Mouse (Mus musculus): ENCODE data around the gene Ndufb3. TPM values are rescaled to one million over a fixed set of nuclear protein-coding genes. Genes with fewer than 3 reads are reported as not detected.
"Not testable (repeated sequence)": the region's sequence is repeated elsewhere in the genome, so short reads cannot be mapped to it uniquely, and the experiment has no call there.

The Ndufb3 gene
- total and polyA plus RNA-seq, 2 experiments: 48.0 to 196 TPM

DNA sequence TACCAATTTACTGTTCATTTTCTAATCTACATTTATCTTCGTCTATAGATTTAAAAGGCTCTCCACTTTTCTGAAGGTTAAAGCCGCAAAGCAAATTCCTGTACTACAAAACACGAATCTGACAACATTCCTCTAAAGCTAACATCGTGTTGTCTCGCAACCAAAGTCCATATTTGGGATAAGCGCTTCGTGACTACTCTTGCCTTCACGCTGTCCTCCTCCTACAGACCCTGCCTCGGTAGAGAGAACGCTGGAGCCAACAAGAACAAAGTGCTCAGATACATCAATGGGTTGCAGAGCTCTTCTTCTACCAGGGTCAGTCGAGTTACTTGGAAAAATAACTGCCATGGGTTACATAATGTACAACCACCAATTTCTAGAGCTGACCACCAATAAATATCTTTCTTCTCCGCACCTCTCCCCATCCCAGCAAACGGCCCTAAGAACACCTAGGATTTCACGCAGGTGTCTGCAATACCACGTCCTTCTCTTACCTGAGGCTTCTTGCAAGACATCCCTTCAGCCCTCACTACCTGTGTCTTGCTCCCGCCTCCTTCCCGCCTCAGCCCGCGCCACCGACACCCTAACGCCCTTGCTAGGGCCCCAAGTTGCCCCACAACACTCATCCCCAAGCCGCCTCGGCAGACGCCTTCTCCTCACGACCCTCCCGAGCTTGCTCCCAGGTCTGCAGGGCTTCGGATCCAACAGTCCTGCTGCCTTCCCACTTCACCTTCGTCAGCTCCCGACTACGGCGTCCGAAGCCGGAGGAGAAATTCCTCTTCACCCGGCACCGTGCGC is 612 bp upstream of the Ndufb3 start:
- Histone ChIP-seq H3K36me3 (ENCODE audit: control insufficient read depth, insufficient read depth, low read length) (no peaks in the 10 kb centered on the region), H3K79me2 (ENCODE audit: control insufficient read depth, insufficient read depth, low read length) (peaks cover 11% of the 10 kb centered on the region; the same call in 1 of the 2 replicates), H3K4me3 (ENCODE audit: insufficient read depth, low read depth, low read length) (peak overlapping the region; percentile 96), H3K9ac (ENCODE audit: low read depth, low read length) (peak overlapping the region; percentile 96), H3K4me1 (ENCODE audit: control insufficient read depth, insufficient read depth, low read length) (peaks cover 3% of the 10 kb centered on the region), H3K27ac (replicated peaks; ENCODE audit: insufficient read depth, low read depth, low read length) (peak overlapping the region; percentile 88), H3K27me3 (ENCODE audit: control insufficient read depth, insufficient read depth, low read length) (no peaks in the 10 kb centered on the region)
- TF ChIP-seq POLR2A (IDR thresholded peaks at IDR 0.05; ENCODE audit: extremely low read depth, insufficient read depth, low read length) (no peak), CTCF (IDR thresholded peaks at IDR 0.05; ENCODE audit: low read depth, low read length) (no peak)
- WGBS: 2% methylated on average over 35 of the region's 36 CpGs
- DNase-seq (ENCODE audit: extremely low read depth, low read depth, low spot score): peak; percentile 75

DNA sequence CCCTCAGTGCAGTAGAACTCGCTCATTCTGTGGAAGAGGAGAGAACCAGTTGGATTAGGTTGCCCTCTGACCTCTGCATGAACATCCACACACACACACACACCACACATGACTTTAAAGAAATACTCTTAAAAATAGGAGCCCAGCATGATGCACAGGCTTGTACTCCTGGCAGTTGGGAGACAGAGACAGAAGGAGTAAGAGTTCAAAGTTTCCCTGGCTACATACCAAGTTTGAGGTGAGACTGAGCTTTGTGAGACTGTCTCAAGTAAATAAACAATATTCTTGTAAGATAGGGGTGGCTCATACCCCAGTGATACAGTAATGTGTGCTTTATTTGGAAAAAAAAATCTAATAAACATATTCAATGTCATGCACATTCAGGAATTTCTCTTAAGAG is 1.3 kb downstream of the Ndufb3 start:
- WGBS: 19% methylated on average over 1 of the region's 1 CpGs
- Histone ChIP-seq H3K4me1 (ENCODE audit: control insufficient read depth, insufficient read depth, low read length) (peaks cover 3% of the 10 kb centered on the region), H3K27me3 (ENCODE audit: control insufficient read depth, insufficient read depth, low read length) (no peaks in the 10 kb centered on the region), H3K36me3 (ENCODE audit: control insufficient read depth, insufficient read depth, low read length) (peaks cover 6% of the 10 kb centered on the region; the same call in 1 of the 2 replicates), H3K4me3 (ENCODE audit: insufficient read depth, low read depth, low read length) (no peak overlapping the region), H3K79me2 (ENCODE audit: control insufficient read depth, insufficient read depth, low read length) (peaks cover 14% of the 10 kb centered on the region; the same call in 1 of the 2 replicates), H3K27ac (replicated peaks; ENCODE audit: insufficient read depth, low read depth, low read length) (no peak overlapping the region), H3K9ac (ENCODE audit: low read depth, low read length) (peak overlapping the region; percentile 46; the same call in 1 of the 2 replicates)
- peak; percentile 64 for DNase-seq (ENCODE audit: extremely low read depth, low read depth, low spot score)
- TF ChIP-seq CTCF (IDR thresholded peaks at IDR 0.05; ENCODE audit: low read depth, low read length): no peak
- no peak for TF ChIP-seq POLR2A (IDR thresholded peaks at IDR 0.05; ENCODE audit: extremely low read depth, insufficient read depth, low read length)

DNA sequence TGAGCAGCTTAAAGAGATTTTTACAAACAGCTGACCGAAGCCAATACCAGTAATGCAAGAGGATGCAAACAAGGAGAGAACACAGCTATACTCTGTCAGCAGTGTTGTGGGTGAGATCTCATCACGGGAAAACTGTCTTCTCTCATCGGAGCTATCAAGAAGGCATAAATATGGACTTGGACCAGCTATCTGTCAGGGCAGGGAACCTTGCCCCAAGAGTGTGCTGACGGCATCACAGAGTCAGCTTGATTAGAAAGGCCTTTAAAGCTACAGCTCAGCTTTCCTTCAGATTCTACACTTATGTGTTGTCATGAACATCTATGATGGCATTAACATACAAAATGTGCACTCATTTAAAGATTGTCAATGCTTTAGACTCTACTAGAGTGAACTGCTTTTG is 16.5 kb downstream of the Ndufb3 start:
- H3K4me1 ChIP-seq (ENCODE audit: control insufficient read depth, insufficient read depth, low read length): peaks cover 10% of the 10 kb centered on the region; the same call in 1 of the 2 replicates
- DNase-seq (ENCODE audit: extremely low read depth, low read depth, low spot score): peak; percentile 64
- H3K27ac ChIP-seq (replicated peaks; ENCODE audit: insufficient read depth, low read depth, low read length): no peak overlapping the region
- TF ChIP-seq CTCF (IDR thresholded peaks at IDR 0.05; ENCODE audit: low read depth, low read length) (no peak), POLR2A (IDR thresholded peaks at IDR 0.05; ENCODE audit: extremely low read depth, insufficient read depth, low read length) (no peak)
- H3K27me3 ChIP-seq (ENCODE audit: control insufficient read depth, insufficient read depth, low read length): no peaks in the 10 kb centered on the region
- H3K79me2 ChIP-seq (ENCODE audit: control insufficient read depth, insufficient read depth, low read length): no peaks in the 10 kb centered on the region
- WGBS: 68% methylated on average over 4 of the region's 4 CpGs
- H3K36me3 ChIP-seq (ENCODE audit: control insufficient read depth, insufficient read depth, low read length): no peaks in the 10 kb centered on the region
- H3K9ac ChIP-seq (ENCODE audit: low read depth, low read length): no peak overlapping the region
- no peak overlapping the region for H3K4me3 ChIP-seq (ENCODE audit: insufficient read depth, low read depth, low read length)

DNA sequence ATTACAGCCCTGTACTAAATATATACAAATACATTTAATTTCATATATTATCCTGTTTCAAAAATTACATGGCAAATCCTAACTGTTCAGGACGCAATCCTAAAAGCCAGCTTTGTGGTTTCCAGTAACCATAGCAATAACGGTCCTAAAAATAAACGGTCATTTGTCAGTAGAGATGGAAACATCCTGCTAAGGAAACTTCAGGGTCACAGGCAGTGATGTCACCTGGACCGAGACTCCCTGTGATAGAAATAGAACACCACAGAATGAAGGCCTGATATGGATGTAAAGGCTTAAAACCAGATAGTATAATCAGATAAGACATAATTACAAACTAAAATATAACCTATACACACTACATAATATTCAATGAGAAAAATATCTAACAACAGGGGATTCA is 17.6 kb downstream of the Ndufb3 start:
- Histone ChIP-seq H3K27ac (replicated peaks; ENCODE audit: insufficient read depth, low read depth, low read length) (no peak overlapping the region), H3K9ac (ENCODE audit: low read depth, low read length) (no peak overlapping the region), H3K79me2 (ENCODE audit: control insufficient read depth, insufficient read depth, low read length) (no peaks in the 10 kb centered on the region), H3K36me3 (ENCODE audit: control insufficient read depth, insufficient read depth, low read length) (no peaks in the 10 kb centered on the region), H3K27me3 (ENCODE audit: control insufficient read depth, insufficient read depth, low read length) (no peaks in the 10 kb centered on the region), H3K4me3 (ENCODE audit: insufficient read depth, low read depth, low read length) (no peak overlapping the region), H3K4me1 (ENCODE audit: control insufficient read depth, insufficient read depth, low read length) (peaks cover 10% of the 10 kb centered on the region; the same call in 1 of the 2 replicates)
- TF ChIP-seq POLR2A (IDR thresholded peaks at IDR 0.05; ENCODE audit: extremely low read depth, insufficient read depth, low read length) (no peak), CTCF (IDR thresholded peaks at IDR 0.05; ENCODE audit: low read depth, low read length) (no peak)
- DNase-seq (ENCODE audit: extremely low read depth, low read depth, low spot score): no peak
- 75% methylated on average over 4 of the region's 4 CpGs for WGBS

DNA sequence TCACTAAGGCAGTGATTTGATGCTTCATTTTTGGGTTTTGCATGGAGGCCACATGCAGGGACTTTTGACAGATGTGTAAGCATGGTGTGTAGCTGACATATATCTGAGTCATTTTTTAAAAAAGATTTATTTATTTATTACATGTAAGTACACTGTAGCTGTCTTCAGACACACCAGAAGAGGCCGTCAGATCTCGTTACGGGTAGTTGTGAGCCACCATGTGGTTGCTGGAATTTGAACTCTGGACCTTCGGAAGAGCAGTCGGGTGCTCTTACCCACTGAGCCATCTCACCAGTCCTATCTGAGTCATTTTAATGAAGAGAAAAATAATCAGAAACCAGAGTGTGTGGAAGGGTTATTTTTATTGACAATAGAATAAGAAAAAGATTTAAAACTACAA is 23.4 kb downstream of the Ndufb3 start:
- H3K27ac ChIP-seq (replicated peaks; ENCODE audit: insufficient read depth, low read depth, low read length); H3K27me3 ChIP-seq (ENCODE audit: control insufficient read depth, insufficient read depth, low read length); H3K9ac ChIP-seq (ENCODE audit: low read depth, low read length); H3K36me3 ChIP-seq (ENCODE audit: control insufficient read depth, insufficient read depth, low read length); H3K4me3 ChIP-seq (ENCODE audit: insufficient read depth, low read depth, low read length); H3K79me2 ChIP-seq (ENCODE audit: control insufficient read depth, insufficient read depth, low read length): not testable (repeated sequence)
- DNase-seq (ENCODE audit: extremely low read depth, low read depth, low spot score): peak; percentile 32
- peaks cover 17% of the 10 kb centered on the region; the same call in 1 of the 2 replicates for H3K4me1 ChIP-seq (ENCODE audit: control insufficient read depth, insufficient read depth, low read length)
- WGBS: 33% methylated on average over 5 of the region's 5 CpGs

DNA sequence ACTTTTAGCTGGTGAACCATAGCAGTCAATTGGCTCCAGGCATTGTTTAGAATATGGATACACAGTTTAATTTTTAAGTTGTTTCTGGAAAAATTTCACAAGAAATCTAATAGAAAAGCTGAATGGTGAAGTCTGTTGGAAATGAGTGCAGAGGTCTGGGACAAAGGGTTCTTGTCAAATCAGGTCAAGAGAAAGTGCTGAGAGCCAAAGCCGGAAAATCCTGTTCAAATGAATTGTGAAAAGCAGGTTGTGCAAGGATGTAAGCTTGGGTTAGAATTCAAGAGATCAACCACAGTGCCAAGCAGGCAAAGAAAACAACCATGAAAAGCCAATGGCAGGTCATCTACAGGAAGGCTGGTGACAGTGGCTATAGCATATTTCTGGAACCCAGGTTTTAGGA is 24.0 kb downstream of the Ndufb3 start:
- H3K36me3 ChIP-seq (ENCODE audit: control insufficient read depth, insufficient read depth, low read length): no peaks in the 10 kb centered on the region
- peak; percentile 95 for DNase-seq (ENCODE audit: extremely low read depth, low read depth, low spot score)

More for the DNA sequence above, 24.0 kb downstream of the Ndufb3 start:
- H3K27me3 ChIP-seq (ENCODE audit: control insufficient read depth, insufficient read depth, low read length): no peaks in the 10 kb centered on the region
- no peaks in the 10 kb centered on the region for H3K79me2 ChIP-seq (ENCODE audit: control insufficient read depth, insufficient read depth, low read length)
- H3K4me3 ChIP-seq (ENCODE audit: insufficient read depth, low read depth, low read length): no peak overlapping the region
- peaks cover 18% of the 10 kb centered on the region for H3K4me1 ChIP-seq (ENCODE audit: control insufficient read depth, insufficient read depth, low read length)
- WGBS: 25% methylated on average over 1 of the region's 1 CpGs
- H3K9ac ChIP-seq (ENCODE audit: low read depth, low read length): no peak overlapping the region
- TF ChIP-seq POLR2A (IDR thresholded peaks at IDR 0.05; ENCODE audit: extremely low read depth, insufficient read depth, low read length) (no peak), CTCF (IDR thresholded peaks at IDR 0.05; ENCODE audit: low read depth, low read length) (no peak)
- H3K27ac ChIP-seq (replicated peaks; ENCODE audit: insufficient read depth, low read depth, low read length): peak overlapping the region; percentile 93
